Mouse (Mus musculus): Measurements from ENCODE around the gene Disc1.

The Disc1 gene

GRCm38 (mm10) chr8:125053505-125054435 lies at the start of gene Disc1:
Disc1 (plus strand) TSS chr8:125054195.
- peak; percentile 35 to 36 for DNase-seq (ENCODE audit: low spot score in 2 of 2)

DNA sequence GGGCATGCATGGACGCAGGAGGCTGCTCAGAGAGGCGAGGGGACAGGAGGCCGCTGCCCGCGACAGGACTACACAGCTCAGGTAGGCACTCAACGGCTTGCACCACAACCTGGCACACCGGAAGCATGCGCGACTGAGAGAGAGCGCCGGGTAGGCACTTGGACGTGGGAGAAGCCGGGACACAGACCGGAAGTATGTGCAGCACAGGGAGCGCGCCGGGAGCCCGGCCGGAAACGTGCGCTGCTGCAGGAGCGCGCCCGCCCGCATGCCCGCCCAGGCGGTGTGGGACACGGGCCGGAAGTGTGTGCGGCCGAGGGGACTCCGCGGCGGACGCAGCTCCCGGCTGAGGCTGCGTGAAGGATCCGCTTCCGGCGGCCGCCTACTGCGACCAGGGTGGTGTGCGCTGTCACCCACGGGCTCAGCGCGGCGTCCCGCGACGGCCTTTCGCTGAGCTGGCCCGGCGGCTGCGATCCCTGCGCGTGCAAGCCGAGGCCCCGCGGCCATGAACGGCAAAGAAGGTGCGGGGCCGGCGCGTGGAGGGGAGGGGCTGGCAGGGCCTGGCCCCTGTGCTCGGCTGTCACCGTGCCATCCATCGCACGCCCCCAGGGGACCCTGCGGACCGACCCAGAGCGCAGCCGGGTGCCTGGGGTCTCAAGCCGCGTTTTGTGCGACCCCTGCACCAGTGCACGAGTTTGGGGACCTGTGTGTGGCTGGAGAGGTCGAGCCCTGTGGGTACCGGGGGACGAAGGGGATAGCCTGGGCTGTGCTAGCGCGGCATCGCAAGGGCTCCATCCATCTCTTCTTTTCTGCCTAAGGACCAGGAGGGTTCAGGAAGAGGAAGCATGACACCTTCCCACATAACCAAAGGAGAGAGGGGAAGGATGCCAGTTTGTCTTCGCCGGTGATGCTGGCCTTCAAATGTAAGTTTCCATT lies 41.0 kb upstream of the Disc1 start, which contains the start of gene Tsnax:
Gene Tsnax, plus strand, starts transcription at position 303 of the 933 bp plus-strand sequence.
- DNase-seq (ENCODE audit: low spot score in 2 of 2): peak; percentile 88 to 89

- no peak for DNase-seq (ENCODE audit: low spot score in 2 of 2)
These were observed 29.9 kb upstream of the Disc1 start for GRCm38 (mm10) chr8:125024085-125024484.

GRCm38 (mm10) chr8:125027211-125027610 lies 26.8 kb upstream of the Disc1 start:
- no peak for DNase-seq (ENCODE audit: low spot score in 2 of 2)

- DNase-seq (ENCODE audit: low spot score in 2 of 2): no peak
These were observed 25.2 kb upstream of the Disc1 start for GRCm38 (mm10) chr8:125028841-125029240.

GRCm38 (mm10) chr8:125031276-125031675 lies 22.7 kb upstream of the Disc1 start:
- no peak for DNase-seq (ENCODE audit: low spot score in 2 of 2)

DNA sequence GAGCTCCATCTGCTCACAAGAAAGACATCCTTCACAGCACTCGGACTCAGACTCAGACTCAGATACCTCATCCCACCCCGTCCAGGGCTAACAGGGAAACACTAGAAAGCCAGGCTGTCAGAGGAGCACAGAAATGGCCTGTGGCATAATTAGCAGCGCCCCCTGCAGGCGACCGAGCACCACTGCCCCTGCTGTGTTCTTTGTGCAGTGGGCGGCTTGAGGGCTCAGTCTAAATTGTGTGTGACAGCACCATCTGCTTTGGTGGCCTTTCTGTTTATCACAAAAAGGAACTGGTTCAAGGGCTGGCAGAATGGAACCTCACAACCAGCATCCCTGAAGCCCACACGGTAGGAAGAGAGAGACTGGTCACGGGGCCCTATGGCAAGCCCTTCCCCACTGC lies 19.3 kb upstream of the Disc1 start:
- peak in 1 of 2 experiments; percentile 50 for DNase-seq (ENCODE audit: low spot score in 2 of 2)

- no peak for DNase-seq (ENCODE audit: low spot score in 2 of 2)
These were observed 16.9 kb upstream of the Disc1 start for GRCm38 (mm10) chr8:125037081-125037480.

GRCm38 (mm10) chr8:125038731-125039130 lies 15.3 kb upstream of the Disc1 start:
- no peak for DNase-seq (ENCODE audit: low spot score in 2 of 2)

DNA sequence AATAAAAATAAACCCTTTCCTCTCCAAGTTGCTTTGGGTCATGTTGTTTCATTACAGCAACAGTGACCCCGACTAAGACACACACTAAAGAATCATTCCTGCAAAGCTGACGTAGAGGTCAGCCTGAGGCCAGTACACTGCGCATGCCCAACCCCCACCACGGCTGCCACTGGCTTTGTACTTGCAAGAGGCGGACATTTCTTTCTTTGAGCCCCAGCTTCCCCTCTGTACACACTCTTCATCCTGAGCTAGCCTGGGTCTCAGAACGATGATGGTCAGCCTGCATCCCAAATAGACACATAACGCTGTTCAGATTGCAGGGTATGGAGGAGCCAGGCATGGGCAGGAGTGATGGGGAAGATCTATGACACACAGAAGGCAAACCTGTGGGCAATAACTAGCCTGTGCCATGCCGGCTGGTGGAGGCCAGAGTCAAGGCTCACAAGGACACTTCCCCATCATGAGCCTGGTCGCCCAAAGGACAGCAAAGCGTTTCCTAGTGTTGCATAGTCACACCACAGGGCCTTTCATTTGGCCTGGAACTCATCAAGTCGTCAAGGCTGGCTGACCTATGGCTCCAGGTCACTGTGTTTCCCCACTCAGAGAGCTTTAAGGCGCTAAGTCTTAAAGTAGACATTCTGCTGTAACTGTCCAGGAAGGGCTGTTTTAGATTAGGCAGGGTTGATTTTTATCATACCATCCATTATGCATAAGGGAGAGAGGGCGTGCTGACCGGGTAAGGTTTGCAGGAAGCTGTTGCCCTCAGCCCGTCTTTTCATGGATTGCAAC lies 13.2 kb upstream of the Disc1 start:
- no peak for DNase-seq (ENCODE audit: low spot score in 2 of 2)

- DNase-seq (ENCODE audit: low spot score in 2 of 2): no peak
These were observed 12.5 kb upstream of the Disc1 start for GRCm38 (mm10) chr8:125041496-125041895.

GRCm38 (mm10) chr8:125043394-125043793 lies 10.6 kb upstream of the Disc1 start:
- DNase-seq (ENCODE audit: low spot score in 2 of 2): no peak

GRCm38 (mm10) chr8:125043935-125044334 lies 10.1 kb upstream of the Disc1 start:
- DNase-seq (ENCODE audit: low spot score in 2 of 2): no peak

DNA sequence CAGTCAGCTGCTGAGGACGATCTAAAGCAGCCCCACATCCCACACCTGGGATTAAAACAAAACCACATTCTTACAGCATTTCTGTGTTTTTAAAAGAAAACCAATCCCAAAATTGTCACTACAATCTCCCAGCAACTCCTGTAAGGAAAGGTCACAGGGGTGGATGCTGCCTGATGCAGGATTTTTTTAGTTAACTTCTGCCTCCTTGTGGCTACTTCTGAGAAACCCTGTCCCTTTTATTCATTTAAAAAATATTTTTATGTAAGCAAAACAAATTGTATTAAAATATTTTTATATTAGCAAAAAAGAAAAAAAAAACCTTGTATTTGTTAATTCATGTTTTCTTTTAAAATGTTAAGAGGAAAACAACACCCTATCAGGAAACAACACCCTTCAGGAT lies 8.2 kb upstream of the Disc1 start:
- DNase-seq (ENCODE audit: low spot score in 2 of 2): no peak

DNA sequence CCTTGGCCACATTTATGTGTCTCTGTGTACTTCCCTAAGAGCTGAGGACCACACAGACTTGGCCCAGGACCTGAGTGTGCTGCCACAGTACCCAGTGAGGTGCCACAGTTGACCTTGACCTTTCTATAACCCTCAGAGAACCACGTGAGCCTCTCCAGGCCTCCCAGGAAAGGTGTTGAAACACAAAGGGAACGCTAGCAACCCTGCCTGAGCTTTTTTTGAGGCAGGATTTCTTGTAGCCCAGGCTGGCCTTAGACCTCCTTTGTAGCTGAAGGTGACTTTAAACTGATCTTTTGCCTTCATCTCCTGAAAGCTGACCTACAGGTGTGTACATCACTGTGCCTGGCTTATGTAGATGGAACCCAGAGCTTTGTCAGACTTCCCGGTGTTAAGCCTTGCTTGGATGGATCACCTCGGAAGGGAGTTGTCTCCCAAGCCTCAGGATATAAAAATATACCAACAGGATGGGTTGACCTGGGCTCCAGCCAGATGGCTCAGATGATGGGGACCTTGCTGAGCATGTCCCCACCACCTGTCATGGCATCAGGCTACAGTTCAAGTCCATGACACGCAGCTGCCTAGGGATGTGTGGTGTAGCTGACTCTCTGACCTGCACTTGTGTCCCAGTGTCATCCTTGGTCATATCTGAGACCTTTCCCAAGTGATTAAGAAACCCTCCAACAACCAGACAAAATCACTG lies 4.8 kb upstream of the Disc1 start:
- no peak for DNase-seq (ENCODE audit: low spot score in 2 of 2)

GRCm38 (mm10) chr8:125049826-125050225 lies 4.2 kb upstream of the Disc1 start:
- no peak for DNase-seq (ENCODE audit: low spot score in 2 of 2)

GRCm38 (mm10) chr8:125052026-125052425 lies 2.0 kb upstream of the Disc1 start:
- DNase-seq (ENCODE audit: low spot score in 2 of 2): peak in 1 of 2 experiments; percentile 56

GRCm38 (mm10) chr8:125054436-125054810 lies 428 bp downstream of the Disc1 start:
- DNase-seq (ENCODE audit: low spot score in 2 of 2): peak; percentile 31 to 33

GRCm38 (mm10) chr8:125060904-125061303 lies 6.9 kb downstream of the Disc1 start:
- no peak for DNase-seq (ENCODE audit: low spot score in 2 of 2)

DNA sequence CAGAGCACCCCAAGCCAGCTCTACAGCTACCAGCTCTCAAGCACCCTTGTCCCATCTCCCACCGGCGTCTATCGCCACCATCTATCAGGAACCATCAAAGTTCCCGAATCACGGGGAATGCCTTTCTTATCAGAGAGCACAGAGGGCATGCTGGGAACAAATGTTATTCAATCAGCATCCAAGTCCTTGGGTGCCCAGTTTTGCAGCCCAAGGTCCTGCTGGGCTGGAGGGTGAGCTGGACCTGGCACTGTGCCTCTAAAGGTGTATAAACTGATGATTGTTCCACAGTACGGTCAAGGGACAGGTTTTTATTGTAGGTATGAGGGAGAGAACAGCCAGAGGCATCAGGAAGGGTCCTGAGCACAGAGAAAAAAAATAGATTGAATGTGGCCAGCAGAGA lies 11.6 kb downstream of the Disc1 start:
- no peak for DNase-seq (ENCODE audit: low spot score in 2 of 2)
